Mouse (Mus musculus) kidney, adult 11 months (tissue): Measurements from ENCODE around the gene Ubash3b.

Experiments used
- DNase-seq: peaks from one replicate; pipeline ENCODE4 v3.0.0; 2022

Ubash3b gene

GRCm38 (mm10) chr9:41161413-41161812, at the start of gene Ubash3b:
Gene Ubash3b, minus strand, starts transcription at chr9:41161697.
- DNase-seq: peak; percentile 45

GRCm38 (mm10) chr9:41207130-41208104, 45.9 kb upstream of the Ubash3b start:
- peak; percentile 93 for DNase-seq

DNA sequence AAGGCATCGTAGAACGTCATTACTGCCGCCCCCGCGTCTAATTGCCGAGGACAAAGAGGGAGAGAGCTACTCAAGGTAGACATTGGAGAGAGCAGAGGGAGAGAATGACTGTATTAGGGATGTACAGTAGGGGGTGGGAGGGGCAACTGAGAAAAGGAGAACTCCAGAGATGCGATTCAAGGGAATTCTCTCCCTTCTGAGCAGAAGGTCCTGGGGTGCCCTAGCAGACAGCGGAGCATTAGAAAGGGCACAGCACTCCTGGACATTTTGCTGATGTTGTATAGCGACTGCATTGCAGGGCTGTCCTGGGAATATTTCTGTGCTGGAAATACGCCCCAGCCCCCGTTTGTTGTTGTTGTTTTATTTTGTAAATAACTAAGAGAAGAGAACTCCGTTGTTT, 45.2 kb upstream of the Ubash3b start:
- no peak for DNase-seq

DNA sequence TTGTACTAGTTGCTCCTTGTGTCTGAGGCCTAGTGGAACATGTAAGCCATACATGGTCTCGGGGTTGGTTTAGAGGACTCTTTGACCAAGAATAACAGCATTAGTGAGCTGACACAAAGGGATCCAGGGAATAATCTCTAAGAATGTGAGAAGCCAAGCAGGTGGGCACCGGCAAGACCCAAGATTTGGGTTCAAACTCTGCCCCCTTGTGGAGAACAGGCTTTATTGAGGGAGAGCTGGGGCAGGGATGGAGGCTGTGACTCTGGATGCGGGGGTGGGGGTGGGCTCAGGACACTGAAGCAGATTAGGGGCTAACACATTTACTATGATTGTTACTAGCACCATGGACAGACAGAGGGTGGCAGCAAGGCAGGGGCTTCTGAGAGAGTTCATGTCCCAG, 43.8 kb upstream of the Ubash3b start:
- DNase-seq: no peak

GRCm38 (mm10) chr9:41199456-41200252, 38.2 kb upstream of the Ubash3b start:
- DNase-seq: no peak

GRCm38 (mm10) chr9:41198501-41199265, 37.2 kb upstream of the Ubash3b start:
- no peak for DNase-seq

DNA sequence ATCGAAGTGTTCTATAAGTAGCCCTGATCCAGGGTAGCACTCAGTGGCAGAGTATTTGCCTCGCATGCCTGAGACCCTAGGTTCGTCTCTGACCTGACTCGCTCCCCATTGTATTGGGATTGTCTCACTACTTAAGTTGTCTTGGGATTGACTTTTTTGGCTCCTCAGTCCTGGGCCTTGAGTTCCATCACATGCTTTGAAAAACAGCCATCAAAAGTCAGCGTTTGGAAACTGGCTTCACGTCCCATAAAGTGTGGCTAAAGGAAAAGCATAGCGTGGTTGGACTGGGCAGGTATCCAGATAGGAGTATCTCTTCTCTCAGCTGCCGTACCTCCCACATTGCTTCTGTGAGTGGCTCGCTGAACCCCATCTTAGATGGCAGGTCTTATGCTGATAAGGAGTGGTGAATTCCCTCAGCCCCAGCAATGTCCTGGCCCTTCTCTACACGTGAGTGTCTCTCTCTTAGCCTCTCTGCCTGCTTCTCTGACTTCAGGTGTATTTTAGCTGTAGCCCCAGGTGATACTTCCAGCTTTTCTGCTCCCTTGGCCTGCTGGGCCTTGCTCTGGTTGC, 34.3 kb upstream of the Ubash3b start:
- no peak for DNase-seq

DNA sequence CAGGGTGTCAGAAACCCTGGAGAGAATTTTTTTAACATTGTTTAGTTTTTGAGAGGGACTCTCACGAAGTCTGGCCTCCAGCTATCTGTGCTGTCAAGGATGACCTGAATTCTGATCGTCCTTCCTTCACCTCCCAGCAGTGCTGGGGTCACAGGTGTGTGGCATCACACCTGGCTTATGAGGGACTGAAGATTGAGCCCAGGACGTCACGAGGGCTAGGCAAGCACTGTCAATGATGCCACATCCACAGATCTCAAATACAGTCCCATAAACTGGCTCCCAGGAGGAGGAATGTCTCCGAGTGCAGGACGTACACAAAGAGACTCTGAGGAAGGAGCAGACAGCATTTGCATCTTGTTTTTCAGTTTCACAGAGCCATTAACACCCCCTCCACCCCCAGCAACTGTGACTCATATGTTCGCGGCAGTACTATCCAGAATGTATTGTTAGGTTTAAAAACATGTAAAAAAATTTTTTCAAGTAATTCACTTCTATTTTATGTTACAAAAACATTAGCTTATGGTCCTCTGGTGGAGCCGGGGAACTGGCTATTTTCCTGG, 30.2 kb upstream of the Ubash3b start:
- DNase-seq: no peak

- DNase-seq: peak; percentile 43
Observed at GRCm38 (mm10) chr9:41190745-41191482, 29.4 kb upstream of the Ubash3b start.

DNA sequence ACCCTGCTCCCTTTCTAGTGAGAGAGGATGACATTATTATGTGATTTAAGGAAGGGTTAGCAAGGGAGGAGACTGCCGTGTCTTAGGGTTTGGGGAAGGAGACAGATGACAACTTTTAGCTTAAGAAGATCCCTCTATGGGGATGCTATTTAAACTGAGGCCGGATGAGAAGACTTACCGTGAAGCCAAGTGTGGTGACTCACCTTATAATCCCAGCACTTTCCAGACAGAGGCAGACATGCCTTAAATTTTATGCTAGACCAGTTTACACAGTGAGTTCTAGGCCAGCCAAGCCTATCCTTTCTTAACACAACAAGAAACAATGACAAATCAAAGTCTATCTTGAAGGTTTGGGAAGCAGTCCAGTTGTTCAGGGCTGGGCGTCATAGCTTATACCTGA, 26.4 kb upstream of the Ubash3b start:
- no peak for DNase-seq

- no peak for DNase-seq
Observed at GRCm38 (mm10) chr9:41187498-41187897, 26.0 kb upstream of the Ubash3b start.

- DNase-seq: no peak
Observed at GRCm38 (mm10) chr9:41185331-41185730, 23.8 kb upstream of the Ubash3b start.

DNA sequence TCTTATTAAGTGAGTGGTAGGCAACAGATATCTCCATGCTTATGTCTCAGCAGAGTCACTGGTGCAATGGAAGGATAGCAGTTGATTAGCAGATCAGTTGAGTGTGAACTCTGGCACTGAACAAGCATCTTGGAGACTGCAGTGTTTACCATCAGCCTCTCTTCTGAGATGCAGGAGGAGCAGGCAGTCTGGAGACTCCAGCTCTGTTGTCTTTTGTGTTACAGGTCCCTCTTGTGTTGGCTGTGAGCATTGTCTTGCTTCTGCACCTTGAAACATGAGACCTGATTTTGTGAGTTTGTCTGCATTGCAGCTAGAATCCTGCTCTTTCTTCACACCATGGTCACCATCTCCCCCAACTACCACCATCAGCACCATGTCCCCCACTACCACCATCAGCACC, 21.1 kb upstream of the Ubash3b start:
- peak; percentile 36 for DNase-seq

GRCm38 (mm10) chr9:41181803-41182202, 20.3 kb upstream of the Ubash3b start:
- no peak for DNase-seq

GRCm38 (mm10) chr9:41181372-41181771, 19.9 kb upstream of the Ubash3b start:
- no peak for DNase-seq

GRCm38 (mm10) chr9:41179056-41179455, 17.6 kb upstream of the Ubash3b start:
- no peak for DNase-seq

GRCm38 (mm10) chr9:41173158-41173557, 11.7 kb upstream of the Ubash3b start:
- DNase-seq: no peak

GRCm38 (mm10) chr9:41172426-41172825, 10.9 kb upstream of the Ubash3b start:
- DNase-seq: no peak

GRCm38 (mm10) chr9:41170026-41170425, 8.5 kb upstream of the Ubash3b start:
- DNase-seq: no peak

DNA sequence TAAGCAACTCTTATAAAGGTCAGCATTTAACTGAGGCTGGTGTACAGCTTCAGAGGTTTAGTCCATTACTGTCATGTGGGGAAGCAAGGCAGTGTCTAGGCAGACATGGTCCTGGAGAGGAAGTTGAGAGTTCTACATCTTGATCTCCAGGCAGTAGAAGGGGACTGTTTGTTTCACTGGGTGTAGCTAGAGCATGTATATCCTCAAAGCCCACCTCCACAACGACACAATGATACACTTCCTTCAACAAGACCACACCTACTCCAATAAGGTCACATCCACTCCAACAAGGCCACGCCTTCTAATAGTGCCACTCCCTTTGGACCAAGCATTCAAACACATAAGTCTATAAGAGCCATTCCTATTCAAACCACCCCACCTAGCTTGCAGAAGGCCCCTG, 7.2 kb upstream of the Ubash3b start:
- no peak for DNase-seq

- no peak for DNase-seq
Observed at GRCm38 (mm10) chr9:41168206-41168605, 6.7 kb upstream of the Ubash3b start.

GRCm38 (mm10) chr9:41166886-41167285, 5.4 kb upstream of the Ubash3b start:
- no peak for DNase-seq
